Mouse (Mus musculus) kidney, embryonic 14.5 days (tissue): ENCODE measurements around the gene Mgat4a. TPM values are rescaled to one million over a fixed set of nuclear protein-coding genes. Genes with fewer than 3 reads are reported as not detected.

Experiments
- ATAC-seq: fragments of 200-750 bp; cut with Nextera tagmentation; 2 replicates; pipeline ENCODE4 v1.8.0; 2017; ENCODE audit warnings: moderate number of reproducible peaks, mild to moderate bottlenecking, moderate TSS enrichment, moderate library complexity; ENCODE audit not compliant: low FRiP score, low TSS enrichment
- H3K27ac ChIP-seq: fragments of 300-500 bp; sonication (generic); 2 replicates; pipeline ENCODE4 v1.5.1; 2014; ENCODE audit warnings: low read depth, mild to moderate bottlenecking, low read length, moderate library complexity, mixed read lengths
- H3K27me3 ChIP-seq: fragments of 300-500 bp; sonication (generic); 2 replicates; pipeline ENCODE4 v1.6.1; 2014; ENCODE audit warnings: mild to moderate bottlenecking, low read length; ENCODE audit not compliant: control insufficient read depth, insufficient read depth
- H3K36me3 ChIP-seq: fragments of 300-500 bp; sonication (generic); 2 replicates; pipeline ENCODE4 v1.6.1; 2014; ENCODE audit warnings: low read length, mixed read lengths; ENCODE audit not compliant: control insufficient read depth, insufficient read depth
- H3K4me1 ChIP-seq: fragments of 300-500 bp; sonication (generic); 2 replicates; pipeline ENCODE4 v1.6.1; 2014; ENCODE audit warnings: low read length, mixed read lengths; ENCODE audit not compliant: control insufficient read depth, insufficient read depth
- H3K4me2 ChIP-seq: fragments of 300-500 bp; sonication (generic); replicated peaks from 2 replicates; pipeline ENCODE4 v1.6.1; 2014; ENCODE audit warnings: low read depth, mild to moderate bottlenecking, low read length
- H3K4me3 ChIP-seq: fragments of 300-500 bp; sonication (generic); 2 replicates; pipeline ENCODE4 v1.5.1; 2014; ENCODE audit warnings: mild to moderate bottlenecking, low read length
- H3K9ac ChIP-seq: fragments of 300-500 bp; sonication (generic); 2 replicates; pipeline ENCODE4 v1.6.1; 2014; ENCODE audit warnings: low read depth, mild to moderate bottlenecking, low read length, moderate library complexity
- H3K9me3 ChIP-seq: fragments of 300-500 bp; sonication (generic); 2 replicates; pipeline ENCODE4 v1.6.1; 2016; ENCODE audit warnings: low read length; ENCODE audit not compliant: control insufficient read depth
- WGBS: fragments of 180-500 bp; shearing (Covaris S2); extraction: QIAGEN DNeasy Blood & Tissue Kit; methylation state at CpG from one replicate; pipeline ENCODE4 v1.1.7; 2014; 5-methylcytosine and 5-hydroxymethylcytosine counted together
- polyA plus RNA-seq: library from polyadenylated mRNA; unstranded; fragments of >200 nt; fragmentation: Nextera tagmentation; extraction: Ambion mirVana; gene quantifications from 2 replicates; pipeline ENCODE4 v1.2.1, GENCODE M21; 2014

Gene Mgat4a
- polyA plus RNA-seq: 7.1 and 9.5 TPM in 2 replicates

GRCm38 (mm10) chr1:37540810-37541658, at the start of gene Mgat4a:
Gene Mgat4a (minus strand): TSS chr1:37541016.
- peak; percentile 98 for ATAC-seq
- H3K4me2 ChIP-seq: peak within 1 kb of the TSS; percentile 97
- no peaks in the 10 kb centered on the region for H3K36me3 ChIP-seq
- no peaks in the 10 kb centered on the region for H3K4me1 ChIP-seq
- peak within 1 kb of the TSS; percentile 72 for H3K9ac ChIP-seq
- peak within 1 kb of the TSS; percentile 75 for H3K4me3 ChIP-seq
- H3K9me3 ChIP-seq: no peaks in the 10 kb centered on the region
- 2% methylated on average over 33 of the region's 72 CpGs for WGBS
- H3K27ac ChIP-seq: no peak within 1 kb of the TSS
- peaks cover 7% of the 10 kb centered on the region; the same call in 1 of the 2 replicates for H3K27me3 ChIP-seq

- Histone ChIP-seq H3K27me3 (no peaks in the 10 kb centered on the region), H3K9me3 (no peaks in the 10 kb centered on the region), H3K4me3 (no peak overlapping the region), H3K9ac (no peak overlapping the region), H3K4me1 (no peaks in the 10 kb centered on the region), H3K36me3 (no peaks in the 10 kb centered on the region), H3K4me2 (no peak overlapping the region), H3K27ac (no peak overlapping the region)
- 84% methylated on average over 13 of the region's 13 CpGs for WGBS
- no peak for ATAC-seq
These were observed 45.1 kb upstream of the Mgat4a start for GRCm38 (mm10) chr1:37585809-37586480.

GRCm38 (mm10) chr1:37583795-37584464, 43.1 kb upstream of the Mgat4a start:
- WGBS: 75% methylated on average over 9 of the region's 9 CpGs
- H3K27me3 ChIP-seq: no peaks in the 10 kb centered on the region
- H3K36me3 ChIP-seq: no peaks in the 10 kb centered on the region
- no peak overlapping the region for H3K9ac ChIP-seq
- H3K27ac ChIP-seq: no peak overlapping the region
- H3K4me1 ChIP-seq: no peaks in the 10 kb centered on the region
- H3K4me3 ChIP-seq: no peak overlapping the region
- no peak overlapping the region for H3K4me2 ChIP-seq
- no peak for ATAC-seq
- H3K9me3 ChIP-seq: no peaks in the 10 kb centered on the region

- Histone ChIP-seq H3K9ac (no peak overlapping the region), H3K9me3 (no peaks in the 10 kb centered on the region), H3K4me2 (no peak overlapping the region), H3K4me1 (no peaks in the 10 kb centered on the region), H3K36me3 (no peaks in the 10 kb centered on the region), H3K27me3 (no peaks in the 10 kb centered on the region), H3K4me3 (no peak overlapping the region), H3K27ac (no peak overlapping the region)
- no peak for ATAC-seq
- 96% methylated on average over 8 of the region's 8 CpGs for WGBS
These were observed 42.4 kb upstream of the Mgat4a start for GRCm38 (mm10) chr1:37583167-37583566.

- no peak overlapping the region for H3K4me3 ChIP-seq
- no peak overlapping the region for H3K4me2 ChIP-seq
- no peak overlapping the region for H3K9ac ChIP-seq
- H3K36me3 ChIP-seq: no peaks in the 10 kb centered on the region
- no peaks in the 10 kb centered on the region for H3K4me1 ChIP-seq
- H3K27ac ChIP-seq: no peak overlapping the region
- ATAC-seq: no peak
- no peaks in the 10 kb centered on the region for H3K9me3 ChIP-seq
- H3K27me3 ChIP-seq: no peaks in the 10 kb centered on the region
- WGBS: 94% methylated on average over 13 of the region's 13 CpGs
These were observed 38.9 kb upstream of the Mgat4a start for GRCm38 (mm10) chr1:37579686-37580085.

GRCm38 (mm10) chr1:37572528-37573272, 31.9 kb upstream of the Mgat4a start:
- no peak for ATAC-seq
- no peak overlapping the region for H3K27ac ChIP-seq
- H3K36me3 ChIP-seq: no peaks in the 10 kb centered on the region
- 80% methylated on average over 10 of the region's 10 CpGs for WGBS
- H3K9me3 ChIP-seq: no peaks in the 10 kb centered on the region
- no peak overlapping the region for H3K4me2 ChIP-seq
- no peaks in the 10 kb centered on the region for H3K4me1 ChIP-seq
- H3K4me3 ChIP-seq: no peak overlapping the region
- no peak overlapping the region for H3K9ac ChIP-seq
- no peaks in the 10 kb centered on the region for H3K27me3 ChIP-seq

GRCm38 (mm10) chr1:37568379-37568778, 27.6 kb upstream of the Mgat4a start:
- no peak overlapping the region for H3K4me2 ChIP-seq
- no peak overlapping the region for H3K9ac ChIP-seq
- no peaks in the 10 kb centered on the region for H3K9me3 ChIP-seq
- no peak overlapping the region for H3K27ac ChIP-seq
- ATAC-seq: no peak
- no peaks in the 10 kb centered on the region for H3K36me3 ChIP-seq
- 75% methylated on average over 1 of the region's 1 CpGs for whole genome bisulfite sequencing
- no peak overlapping the region for H3K4me3 ChIP-seq
- H3K27me3 ChIP-seq: no peaks in the 10 kb centered on the region
- no peaks in the 10 kb centered on the region for H3K4me1 ChIP-seq

- no peaks in the 10 kb centered on the region for H3K36me3 ChIP-seq
- no peaks in the 10 kb centered on the region for H3K9me3 ChIP-seq
- H3K4me2 ChIP-seq: no peak overlapping the region
- no peak overlapping the region for H3K27ac ChIP-seq
- no peaks in the 10 kb centered on the region for H3K4me1 ChIP-seq
- no peaks in the 10 kb centered on the region for H3K27me3 ChIP-seq
- WGBS: 70% methylated on average over 4 of the region's 4 CpGs
- ATAC-seq: no peak
- H3K4me3 ChIP-seq: no peak overlapping the region
- no peak overlapping the region for H3K9ac ChIP-seq
These were observed 25.9 kb upstream of the Mgat4a start for GRCm38 (mm10) chr1:37566754-37567153.
